Mouse (Mus musculus): ENCODE results near the gene Cfap74. TPM values are rescaled to one million over a fixed set of nuclear protein-coding genes. Genes with fewer than 3 reads are reported as not detected.
"Not testable (repeated sequence)": the region's sequence is repeated elsewhere in the genome, so short reads cannot be mapped to it uniquely, and the experiment has no call there.

The Cfap74 gene
- polyA plus RNA-seq, 1 experiment from 2014 or later: 1.8 TPM

- Histone ChIP-seq H3K4me3 (ENCODE audit: low read depth, low read length) (peak within 1 kb of the TSS; percentile 24), H3K9me3 (ENCODE audit: low read depth, low read length) (no peaks in the 10 kb centered on the region), H3K36me3 (ENCODE audit: insufficient read depth) (no peaks in the 10 kb centered on the region), H3K9ac (peak within 1 kb of the TSS; percentile 13; the same call in 1 of the 2 replicates), H3K27me3 (ENCODE audit: insufficient read depth, low read length) (no peaks in the 10 kb centered on the region; the same call in 1 of the 2 replicates), H3K4me2 (peak within 1 kb of the TSS; percentile 55), H3K4me1 (ENCODE audit: insufficient read depth) (no peaks in the 10 kb centered on the region), H3K27ac (ENCODE audit: low read depth) (no peak within 1 kb of the TSS)
- DNase-seq (peak; percentile 51), ATAC-seq (ENCODE audit: insufficient read depth) (peak; percentile 62)
- WGBS: 13% methylated on average over 21 of the region's 21 CpGs
- TF ChIP-seq CTCF (IDR thresholded peaks at IDR 0.05; ENCODE audit: low read depth): no peak
These were observed 60.0 kb downstream of the Cfap74 start, which contains the start of gene Tmem52 for GRCm38 (mm10) chr4:155468952-155469351. TSS of gene Tmem52 (plus strand) at chr4:155469114.

GRCm38 (mm10) chr4:155469590-155470262, 60.7 kb downstream of the Cfap74 start:
- ATAC-seq (ENCODE audit: insufficient read depth) (peak; percentile 36), DNase-seq (no peak)
- H3K4me2 ChIP-seq: peak overlapping the region; percentile 55
- H3K36me3 ChIP-seq (ENCODE audit: insufficient read depth): no peaks in the 10 kb centered on the region
- H3K27ac ChIP-seq (ENCODE audit: low read depth): no peak overlapping the region
- H3K4me3 ChIP-seq (ENCODE audit: low read depth, low read length): no peak overlapping the region
- H3K27me3 ChIP-seq (ENCODE audit: insufficient read depth, low read length): no peaks in the 10 kb centered on the region; the same call in 1 of the 2 replicates
- H3K9ac ChIP-seq: no peak overlapping the region; the same call in 1 of the 2 replicates
- H3K4me1 ChIP-seq (ENCODE audit: insufficient read depth): no peaks in the 10 kb centered on the region
- TF ChIP-seq CTCF (IDR thresholded peaks at IDR 0.05; ENCODE audit: low read depth): no peak
- WGBS: 66% methylated on average over 18 of the region's 18 CpGs
- no peaks in the 10 kb centered on the region for H3K9me3 ChIP-seq (ENCODE audit: low read depth, low read length)

- DNase-seq (no peak), ATAC-seq (ENCODE audit: insufficient read depth) (no peak)
- H3K9me3 ChIP-seq (ENCODE audit: low read depth, low read length): no peaks in the 10 kb centered on the region
- H3K4me2 ChIP-seq: no peak overlapping the region
- 72% methylated on average over 16 of the region's 16 CpGs for WGBS
- H3K27ac ChIP-seq (ENCODE audit: low read depth): no peak overlapping the region
- H3K4me1 ChIP-seq (ENCODE audit: insufficient read depth): no peaks in the 10 kb centered on the region
- no peak overlapping the region for H3K4me3 ChIP-seq (ENCODE audit: low read depth, low read length)
- H3K27me3 ChIP-seq (ENCODE audit: insufficient read depth, low read length): no peaks in the 10 kb centered on the region; the same call in 1 of the 2 replicates
- no peaks in the 10 kb centered on the region for H3K36me3 ChIP-seq (ENCODE audit: insufficient read depth)
- no peak overlapping the region for H3K9ac ChIP-seq
- no peak for TF ChIP-seq CTCF (IDR thresholded peaks at IDR 0.05; ENCODE audit: low read depth)
These were observed 61.4 kb downstream of the Cfap74 start for GRCm38 (mm10) chr4:155470263-155470953.

DNA sequence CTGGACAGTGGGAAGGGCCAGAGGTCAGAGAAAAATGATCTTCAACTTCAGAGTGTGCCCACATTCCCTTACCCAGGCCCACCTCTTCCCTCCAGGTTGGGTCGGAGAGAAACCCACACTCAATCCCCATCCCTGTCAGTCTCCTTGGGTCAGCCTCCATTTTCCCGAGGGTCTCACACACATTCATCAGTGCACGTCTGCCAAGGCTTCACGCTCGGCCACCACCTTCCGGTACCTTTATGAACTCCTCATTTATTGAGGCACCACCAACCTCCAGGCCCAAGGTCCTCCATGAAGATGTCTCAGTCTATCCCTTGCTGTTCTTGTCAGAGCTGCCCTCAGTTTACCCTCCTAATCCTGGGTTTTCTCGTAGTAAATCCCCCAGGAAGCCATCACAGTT, 62.0 kb downstream of the Cfap74 start:
- Histone ChIP-seq H3K4me2 (no peak overlapping the region), H3K9ac (no peak overlapping the region), H3K4me1 (ENCODE audit: insufficient read depth) (no peaks in the 10 kb centered on the region), H3K4me3 (ENCODE audit: low read depth, low read length) (no peak overlapping the region), H3K27ac (ENCODE audit: low read depth) (no peak overlapping the region), H3K27me3 (ENCODE audit: insufficient read depth, low read length) (no peaks in the 10 kb centered on the region; the same call in 1 of the 2 replicates), H3K9me3 (ENCODE audit: low read depth, low read length) (no peaks in the 10 kb centered on the region), H3K36me3 (ENCODE audit: insufficient read depth) (no peaks in the 10 kb centered on the region)
- DNase-seq (no peak), ATAC-seq (ENCODE audit: insufficient read depth) (no peak)
- no peak for TF ChIP-seq CTCF (IDR thresholded peaks at IDR 0.05; ENCODE audit: low read depth)
- 81% methylated on average over 7 of the region's 7 CpGs for WGBS

- Histone ChIP-seq H3K27me3 (ENCODE audit: insufficient read depth, low read length) (no peaks in the 10 kb centered on the region; the same call in 1 of the 2 replicates), H3K9ac (no peak overlapping the region), H3K4me1 (ENCODE audit: insufficient read depth) (no peaks in the 10 kb centered on the region), H3K9me3 (ENCODE audit: low read depth, low read length) (no peaks in the 10 kb centered on the region), H3K36me3 (ENCODE audit: insufficient read depth) (no peaks in the 10 kb centered on the region), H3K4me3 (ENCODE audit: low read depth, low read length) (no peak overlapping the region), H3K27ac (ENCODE audit: low read depth) (no peak overlapping the region), H3K4me2 (no peak overlapping the region)
- DNase-seq: no peak
- no peak for ATAC-seq (ENCODE audit: insufficient read depth)
- TF ChIP-seq CTCF (IDR thresholded peaks at IDR 0.05; ENCODE audit: low read depth): no peak
- 83% methylated on average over 7 of the region's 7 CpGs for WGBS
These were observed 62.4 kb downstream of the Cfap74 start for GRCm38 (mm10) chr4:155471406-155471805.

DNA sequence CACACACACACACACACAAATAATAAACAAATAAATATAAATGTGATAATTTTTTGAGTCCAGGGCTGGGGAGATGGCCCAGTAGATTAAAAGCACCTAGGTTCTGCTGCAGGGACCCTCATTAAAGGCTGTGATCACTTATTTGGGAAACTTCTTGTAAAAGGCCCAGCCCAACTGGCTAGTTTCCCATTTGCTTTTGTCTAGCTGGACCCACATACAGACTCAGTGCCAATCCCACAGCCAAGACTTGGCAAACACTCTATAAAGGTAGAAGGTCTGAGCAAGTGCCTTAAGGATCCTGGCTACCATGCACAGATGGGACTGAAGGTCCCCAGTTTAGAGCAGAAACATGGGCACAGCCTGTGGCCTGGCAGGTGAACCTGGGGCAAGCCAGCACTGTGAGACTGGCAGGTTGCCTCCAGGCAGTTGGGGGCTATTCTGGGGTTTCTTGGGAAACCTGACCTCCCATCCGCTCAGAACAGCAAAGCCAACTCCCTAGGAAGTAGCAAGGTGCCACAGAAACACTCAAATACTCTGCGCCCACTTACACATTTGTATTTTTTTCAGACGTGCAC, 63.8 kb downstream of the Cfap74 start:
- no peaks in the 10 kb centered on the region for H3K9me3 ChIP-seq (ENCODE audit: low read depth, low read length)
- no peak for ATAC-seq (ENCODE audit: insufficient read depth)
- WGBS: 56% methylated on average over 3 of the region's 3 CpGs
- no peak overlapping the region for H3K9ac ChIP-seq
- no peak overlapping the region for H3K4me2 ChIP-seq
- H3K4me1 ChIP-seq (ENCODE audit: insufficient read depth): no peaks in the 10 kb centered on the region
- TF ChIP-seq CTCF (IDR thresholded peaks at IDR 0.05; ENCODE audit: low read depth): no peak
- no peaks in the 10 kb centered on the region for H3K36me3 ChIP-seq (ENCODE audit: insufficient read depth)
- no peaks in the 10 kb centered on the region; the same call in 1 of the 2 replicates for H3K27me3 ChIP-seq (ENCODE audit: insufficient read depth, low read length)
- no peak for DNase-seq
- no peak overlapping the region for H3K27ac ChIP-seq (ENCODE audit: low read depth)
- no peak overlapping the region for H3K4me3 ChIP-seq (ENCODE audit: low read depth, low read length)

GRCm38 (mm10) chr4:155473319-155473718, 64.3 kb downstream of the Cfap74 start:
- H3K9ac ChIP-seq: no peak overlapping the region
- H3K9me3 ChIP-seq (ENCODE audit: low read depth, low read length): no peaks in the 10 kb centered on the region
- no peaks in the 10 kb centered on the region for H3K36me3 ChIP-seq (ENCODE audit: insufficient read depth)
- H3K4me3 ChIP-seq (ENCODE audit: low read depth, low read length): no peak overlapping the region
- no peaks in the 10 kb centered on the region; the same call in 1 of the 2 replicates for H3K27me3 ChIP-seq (ENCODE audit: insufficient read depth, low read length)
- H3K4me2 ChIP-seq: no peak overlapping the region
- no peak for ATAC-seq (ENCODE audit: insufficient read depth)
- WGBS: 44% methylated on average over 5 of the region's 5 CpGs
- no peaks in the 10 kb centered on the region for H3K4me1 ChIP-seq (ENCODE audit: insufficient read depth)
- no peak for TF ChIP-seq CTCF (IDR thresholded peaks at IDR 0.05; ENCODE audit: low read depth)
- no peak overlapping the region for H3K27ac ChIP-seq (ENCODE audit: low read depth)
- DNase-seq: peak; percentile 17

GRCm38 (mm10) chr4:155473796-155474195, 64.8 kb downstream of the Cfap74 start:
- not testable (repeated sequence) for H3K4me1 ChIP-seq (ENCODE audit: insufficient read depth); H3K9me3 ChIP-seq (ENCODE audit: low read depth, low read length); H3K27ac ChIP-seq (ENCODE audit: low read depth); H3K4me3 ChIP-seq (ENCODE audit: low read depth, low read length); ATAC-seq (ENCODE audit: insufficient read depth); H3K9ac ChIP-seq; H3K27me3 ChIP-seq (ENCODE audit: insufficient read depth, low read length); H3K36me3 ChIP-seq (ENCODE audit: insufficient read depth); H3K4me2 ChIP-seq; DNase-seq
- whole genome bisulfite sequencing: 41% methylated on average over 2 of the region's 2 CpGs
